Mouse (Mus musculus) olfactory bulb, adult 2 months (tissue): ENCODE data around the gene Ccnyl1.

Experiments
- CTCF ChIP-seq: fragments of 200-500 bp; IDR thresholded peaks from 2 replicates; pipeline ENCODE4 v1.5.1; 2012; ENCODE audit warnings: low read depth, mild to moderate bottlenecking, low read length, moderate library complexity; ENCODE audit not compliant: insufficient read depth
- POLR2A ChIP-seq: fragments of 200-500 bp; IDR thresholded peaks from 2 replicates; pipeline ENCODE4 v1.6.1; 2012; ENCODE audit warnings: mild to moderate bottlenecking, low read depth, low read length, moderate library complexity; ENCODE audit not compliant: insufficient read depth

DNA sequence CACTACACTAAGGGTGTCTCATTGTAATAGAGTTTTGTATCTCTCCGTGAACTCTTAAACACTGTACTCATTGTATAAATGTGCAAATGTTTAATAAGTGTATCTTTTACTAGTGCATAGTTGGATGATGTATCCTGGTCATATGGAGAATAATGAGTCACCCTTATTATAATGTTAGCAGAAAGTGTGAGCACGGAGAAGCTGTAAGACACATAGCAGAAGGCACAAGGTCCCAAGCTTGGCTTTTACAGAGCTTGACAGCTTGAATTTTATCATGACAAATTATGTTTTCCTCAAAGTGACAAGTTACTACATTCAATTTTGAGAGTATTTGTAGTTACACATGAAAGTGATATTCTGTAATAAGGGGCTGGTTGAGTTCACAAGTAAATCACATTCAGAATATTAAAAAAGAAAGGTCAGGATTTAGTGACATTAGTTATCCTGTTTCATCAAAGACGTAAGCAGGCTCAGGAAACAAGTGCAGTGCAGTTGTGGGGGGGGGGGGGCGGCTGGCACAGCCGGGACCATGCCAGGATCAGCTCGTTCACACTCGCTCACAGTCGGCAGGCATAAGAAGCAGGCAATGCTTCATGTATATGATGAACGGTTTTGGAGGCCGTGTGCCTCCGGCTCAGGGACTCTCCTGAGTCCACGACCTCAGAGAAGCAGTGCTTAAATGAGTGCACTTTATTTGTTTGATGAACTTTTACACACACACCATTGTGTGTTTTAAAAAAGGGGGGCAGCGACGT lies 21.9 kb downstream of the Ccnyl1 start:
- TF ChIP-seq POLR2A (no peak), CTCF (no peak)
